Mouse (Mus musculus): ENCODE measurements around the gene Mia2.
"Not testable (repeated sequence)": the region's sequence is repeated elsewhere in the genome, so short reads cannot be mapped to it uniquely, and the experiment has no call there.

Gene Mia2

GRCm38 (mm10) chr12:59095104-59096025 is at the start of gene Mia2:
Gene Mia2 (plus strand): TSS chr12:59095799.
- DNase-seq = no peak

DNA sequence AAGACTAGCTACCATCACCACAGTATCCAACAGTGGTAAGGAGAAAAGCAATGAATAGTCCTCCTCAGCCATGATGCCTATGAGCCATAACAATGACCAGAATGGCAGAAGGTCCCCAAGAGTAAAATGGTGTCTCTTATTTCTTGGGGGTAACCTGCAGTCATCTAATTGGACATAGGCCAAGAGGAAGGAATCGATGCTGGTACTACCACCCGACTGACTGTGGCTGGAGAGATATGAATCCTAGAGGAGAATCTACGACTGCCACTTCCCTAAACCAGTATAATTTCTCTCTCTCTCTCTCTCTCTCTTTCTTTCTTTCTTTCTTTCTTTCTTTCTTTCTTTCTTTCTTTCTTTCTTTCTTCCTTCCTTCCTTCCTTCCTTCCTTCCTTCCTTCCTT is 43.1 kb upstream of the Mia2 start:
- DNase-seq = no peak

GRCm38 (mm10) chr12:59053166-59053565 is 42.4 kb upstream of the Mia2 start:
- DNase-seq = no peak

- DNase-seq = no peak
Observed at GRCm38 (mm10) chr12:59053976-59054375, 41.6 kb upstream of the Mia2 start.

- DNase-seq = no peak
Observed at GRCm38 (mm10) chr12:59055196-59055850, 40.3 kb upstream of the Mia2 start.

GRCm38 (mm10) chr12:59056222-59056621 is 39.4 kb upstream of the Mia2 start:
- no peak for DNase-seq

- DNase-seq = not testable (repeated sequence)
Observed at GRCm38 (mm10) chr12:59058242-59058641, 37.4 kb upstream of the Mia2 start.

GRCm38 (mm10) chr12:59060322-59060721 is 35.3 kb upstream of the Mia2 start:
- DNase-seq = no peak

GRCm38 (mm10) chr12:59060993-59061595 is 34.5 kb upstream of the Mia2 start, which contains the start of gene Trappc6b:
Gene Trappc6b (minus strand): TSS chr12:59061472.
- DNase-seq = peak; percentile 85

- DNase-seq = no peak
Observed at GRCm38 (mm10) chr12:59064837-59065236, 30.8 kb upstream of the Mia2 start.

DNA sequence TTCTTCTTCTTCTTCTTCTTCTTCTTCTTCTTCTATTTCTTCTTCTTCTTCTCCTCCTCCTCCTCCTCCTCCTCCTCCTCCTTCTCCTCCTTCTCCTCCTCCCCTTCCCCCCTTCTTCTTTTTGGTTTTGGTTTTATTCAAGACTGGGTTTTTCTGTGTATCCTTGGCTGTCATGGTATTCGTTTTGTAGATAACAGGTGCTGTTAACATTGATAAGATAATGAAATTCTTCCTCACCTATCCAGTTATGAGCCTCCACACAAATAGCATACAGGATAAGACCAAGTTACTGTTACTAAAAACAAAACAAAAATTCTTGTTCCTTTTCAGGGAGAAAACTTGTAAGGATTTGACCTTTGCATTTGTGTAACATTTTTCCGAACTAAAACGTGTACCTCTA is 29.8 kb upstream of the Mia2 start:
- no peak for DNase-seq

- peak; percentile 99 for DNase-seq
Observed at GRCm38 (mm10) chr12:59066448-59067077, 29.0 kb upstream of the Mia2 start, which contains the start of gene Pnn. Gene Pnn (plus strand): TSS chr12:59066884.

- DNase-seq = no peak
Observed at GRCm38 (mm10) chr12:59067095-59067494, 28.5 kb upstream of the Mia2 start.

DNA sequence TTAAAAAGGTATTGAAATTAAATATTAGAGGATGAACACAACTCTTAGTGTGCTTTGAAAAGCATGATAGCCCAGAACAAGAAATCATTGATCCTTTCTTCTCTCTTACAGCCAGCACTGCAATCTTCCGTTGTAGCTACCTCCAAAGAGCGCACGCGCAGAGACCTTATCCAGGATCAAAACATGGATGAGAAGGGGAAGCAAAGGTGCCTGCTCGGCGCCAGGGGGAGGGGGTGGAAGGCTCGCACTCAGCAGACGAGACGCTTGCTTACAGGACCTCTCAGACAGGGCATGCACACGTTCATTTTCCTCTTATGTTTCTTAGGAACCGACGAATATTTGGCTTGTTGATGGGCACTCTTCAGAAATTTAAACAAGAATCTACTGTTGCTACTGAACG is 26.8 kb upstream of the Mia2 start:
- DNase-seq = no peak

GRCm38 (mm10) chr12:59072286-59072685 is 23.3 kb upstream of the Mia2 start:
- peak; percentile 42 for DNase-seq

DNA sequence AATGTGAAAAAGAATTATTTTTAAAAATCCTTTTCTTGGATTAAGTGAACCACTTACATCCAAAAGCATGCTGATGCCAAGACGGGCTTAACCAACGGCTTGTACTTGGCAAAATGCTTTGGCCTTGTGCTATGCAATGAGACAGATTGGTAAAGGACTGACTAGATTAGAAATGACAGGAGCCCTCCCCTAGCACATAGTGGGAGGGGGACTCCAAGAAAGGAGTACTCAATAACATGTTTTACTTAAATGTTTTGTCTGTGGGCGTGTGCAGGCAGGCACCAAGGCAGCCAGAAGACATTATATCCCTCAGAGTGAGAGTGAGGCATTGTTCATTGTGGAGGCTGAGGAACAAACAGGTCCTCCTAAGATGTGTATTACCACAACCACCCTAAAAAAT is 21.5 kb upstream of the Mia2 start:
- DNase-seq = peak; percentile 20

DNA sequence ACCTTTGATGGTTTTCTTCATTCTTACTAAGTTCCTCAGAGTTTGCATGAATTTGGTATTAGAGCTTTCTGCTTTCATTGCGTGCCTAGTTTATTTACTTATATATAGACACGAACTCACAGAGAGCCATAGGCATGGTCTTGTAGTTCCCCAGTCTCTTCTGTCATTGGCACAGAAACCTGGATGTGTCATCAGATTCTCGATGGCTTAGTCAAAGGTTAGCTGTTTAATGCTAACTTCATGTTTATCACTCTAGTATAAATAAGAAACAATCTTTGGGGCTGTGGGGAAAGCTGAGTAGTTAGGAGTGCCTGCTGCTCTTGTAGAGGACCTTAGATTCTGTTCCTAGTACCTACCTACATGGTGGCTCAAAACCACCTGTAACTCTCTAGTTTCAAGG is 18.6 kb upstream of the Mia2 start:
- no peak for DNase-seq

DNA sequence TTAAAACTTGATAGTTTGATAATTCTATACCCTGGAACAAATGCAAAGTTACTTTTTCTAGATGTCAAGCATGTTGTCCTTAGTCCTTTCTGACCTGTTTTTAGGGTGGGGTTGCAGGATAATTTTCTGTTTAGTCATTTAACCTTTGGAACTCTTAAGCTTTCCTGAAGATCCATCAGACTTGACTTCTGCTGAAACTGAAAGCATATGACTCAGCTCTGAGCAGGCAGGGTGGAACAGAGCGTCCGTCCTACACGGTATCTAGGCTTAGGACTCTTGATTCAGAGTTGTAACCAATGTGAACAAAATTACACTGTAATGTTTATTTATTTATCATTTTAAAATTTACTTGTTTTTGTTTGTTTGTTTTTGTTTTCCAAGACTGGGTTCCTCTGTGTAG is 17.7 kb upstream of the Mia2 start:
- DNase-seq = no peak

DNA sequence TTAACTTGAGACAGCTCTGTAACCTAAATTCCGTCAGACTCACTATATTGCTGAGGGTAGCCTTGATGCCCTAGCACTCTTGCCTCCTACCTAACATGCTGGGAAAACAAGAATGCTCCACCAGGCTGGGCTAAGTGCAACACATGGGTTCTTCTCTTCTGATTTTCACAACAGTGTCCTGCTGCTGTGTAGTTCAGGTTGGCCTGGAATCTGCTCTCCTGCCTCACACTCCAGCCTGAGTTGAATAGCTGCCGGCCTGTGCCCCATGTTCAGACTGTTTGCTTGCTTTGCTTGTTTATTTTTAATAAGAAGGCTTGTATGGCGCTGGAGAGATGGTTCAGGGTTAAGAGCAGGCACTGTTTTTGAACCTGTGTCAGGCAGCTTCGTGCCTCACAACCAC is 15.1 kb upstream of the Mia2 start:
- no peak for DNase-seq

GRCm38 (mm10) chr12:59084446-59084845 is 11.2 kb upstream of the Mia2 start:
- no peak for DNase-seq

DNA sequence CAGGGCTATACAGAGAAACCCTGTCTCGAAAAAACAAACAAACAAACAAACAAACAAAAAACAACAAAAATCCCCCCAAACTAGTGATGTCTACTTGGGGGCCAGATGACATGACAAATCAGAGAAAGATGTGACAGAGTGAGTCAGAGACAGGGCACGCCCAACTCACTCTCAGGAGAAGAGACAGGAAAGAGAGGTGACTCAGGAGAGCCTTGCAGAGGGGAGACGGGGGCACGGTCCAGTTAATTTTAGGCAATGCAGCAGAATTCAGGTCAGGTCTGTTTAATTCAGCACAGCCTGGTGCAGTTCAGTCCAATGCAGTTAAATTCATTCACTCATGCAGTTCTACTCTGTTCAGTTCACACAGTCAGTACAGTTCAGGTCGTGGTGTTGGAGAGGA is 9.4 kb upstream of the Mia2 start:
- DNase-seq = no peak

- DNase-seq = no peak
Observed at GRCm38 (mm10) chr12:59093543-59093942, 2.1 kb upstream of the Mia2 start.

- no peak for DNase-seq
Observed at GRCm38 (mm10) chr12:59104771-59105170, 9.2 kb downstream of the Mia2 start.
